Mouse (Mus musculus) lung, postnatal 0 days (tissue): Measurements from ENCODE around the gene Trappc10. TPM values are rescaled to one million over a fixed set of nuclear protein-coding genes. Genes with fewer than 3 reads are reported as not detected.

ENCODE experiments used
- ATAC-seq: fragments of 200-750 bp; cut with Nextera tagmentation; 2 replicates; pipeline ENCODE4 v1.8.0; 2017; ENCODE audit warnings: moderate library complexity
- DNase-seq: peaks from one replicate; pipeline ENCODE4 v3.0.0-alpha.2; 2016; ENCODE audit warnings: low spot score
- H3K27ac ChIP-seq: fragments of 300-500 bp; sonication (generic); 2 replicates; pipeline ENCODE4 v1.5.1; 2014; ENCODE audit warnings: antibody characterized with exemption, mild to moderate bottlenecking, low read length, mixed read lengths
- H3K27me3 ChIP-seq: fragments of 300-500 bp; sonication (generic); replicated peaks from 2 replicates; pipeline ENCODE4 v1.6.1; 2014; ENCODE audit warnings: low read length, mixed read lengths; ENCODE audit not compliant: insufficient read depth
- H3K36me3 ChIP-seq: fragments of 300-500 bp; sonication (generic); 2 replicates; pipeline ENCODE4 v1.6.1; 2014; ENCODE audit warnings: low read length, mixed read lengths; ENCODE audit not compliant: insufficient read depth
- H3K4me1 ChIP-seq: fragments of 300-500 bp; sonication (generic); 2 replicates; pipeline ENCODE4 v1.6.1; 2014; ENCODE audit warnings: antibody characterized with exemption, low read depth, low read length, mixed read lengths; ENCODE audit not compliant: insufficient read depth
- H3K4me2 ChIP-seq: fragments of 300-500 bp; sonication (generic); replicated peaks from 2 replicates; pipeline ENCODE4 v1.6.1; 2014; ENCODE audit warnings: low read depth, mild to moderate bottlenecking, low read length, moderate library complexity, mixed read lengths
- H3K4me3 ChIP-seq: fragments of 300-500 bp; sonication (generic); 2 replicates; pipeline ENCODE4 v1.5.1; 2014; ENCODE audit warnings: low read depth, low read length
- H3K9ac ChIP-seq: fragments of 300-500 bp; sonication (generic); replicated peaks from 2 replicates; pipeline ENCODE4 v1.6.1; 2014; ENCODE audit warnings: low read depth, mild to moderate bottlenecking
- H3K9me3 ChIP-seq: fragments of 300-500 bp; sonication (generic); 2 replicates; pipeline ENCODE4 v1.6.1; 2016; ENCODE audit warnings: low read length, mixed read lengths
- CTCF ChIP-seq: IDR thresholded peaks from 2 replicates; pipeline ENCODE4 v1.5.1; 2016; ENCODE audit warnings: antibody characterized with exemption, mild to moderate bottlenecking
- EP300 ChIP-seq: IDR thresholded peaks from 2 replicates; pipeline ENCODE4 v1.6.1; 2016; ENCODE audit warnings: antibody characterized with exemption, mild to moderate bottlenecking, control low read depth
- WGBS: fragments of 180-500 bp; shearing (Covaris S2); extraction: QIAGEN DNeasy Blood & Tissue Kit; methylation state at CpG from one replicate; pipeline ENCODE4 v1.1.7; 2014; 5-methylcytosine and 5-hydroxymethylcytosine counted together
- polyA plus RNA-seq: library from polyadenylated mRNA; unstranded; fragments of >200 nt; fragmentation: Nextera tagmentation; extraction: Ambion mirVana; gene quantifications from 2 replicates; pipeline ENCODE4 v1.2.1, GENCODE M21; 2015

Gene Trappc10
- polyA plus RNA-seq, 1 experiment from 2014 or later: 19.2 TPM

GRCm38 (mm10) chr10:78170445-78170844 is 74.0 kb downstream of the Trappc10 start:
- 68% methylated on average over 2 of the region's 2 CpGs for WGBS
- H3K4me3 ChIP-seq: no peak overlapping the region

GRCm38 (mm10) chr10:78169281-78170042 is 75.0 kb downstream of the Trappc10 start, which contains the start of gene D10Jhu81e:
TSS of gene D10Jhu81e (minus strand) at chr10:78169782.
- ATAC-seq (peak; percentile 99), DNase-seq (peak; percentile 99)
- Histone ChIP-seq H3K4me3 (peak within 1 kb of the TSS; percentile 61), H3K27me3 (no peaks in the 10 kb centered on the region), H3K9me3 (no peaks in the 10 kb centered on the region), H3K36me3 (peaks cover 18% of the 10 kb centered on the region; the same call in 1 of the 2 replicates), H3K9ac (peak within 1 kb of the TSS; percentile 50), H3K4me1 (peaks cover 8% of the 10 kb centered on the region; the same call in 1 of the 2 replicates), H3K27ac (peak within 1 kb of the TSS; percentile 58), H3K4me2 (peak within 1 kb of the TSS; percentile 78)
- under 1% methylated on average over 50 of the region's 50 CpGs for WGBS
- no peak for TF ChIP-seq EP300
- TF ChIP-seq CTCF: peak; percentile 30

More at GRCm38 (mm10) chr10:78170445-78170844, 74.0 kb downstream of the Trappc10 start:
- peaks cover 8% of the 10 kb centered on the region; the same call in 1 of the 2 replicates for H3K4me1 ChIP-seq
- no peaks in the 10 kb centered on the region for H3K9me3 ChIP-seq
- 0 out of 2 replicates have a peak overlapping the region, but pooled peaks have one; percentile 55 for H3K27ac ChIP-seq
- TF ChIP-seq EP300 (no peak), CTCF (no peak)
- H3K4me2 ChIP-seq: no peak overlapping the region
- no peak overlapping the region for H3K9ac ChIP-seq
- ATAC-seq (no peak), DNase-seq (no peak)
- no peaks in the 10 kb centered on the region for H3K27me3 ChIP-seq
- peaks cover 9% of the 10 kb centered on the region; the same call in 1 of the 2 replicates for H3K36me3 ChIP-seq

- Histone ChIP-seq H3K9me3 (no peaks in the 10 kb centered on the region), H3K4me1 (peaks cover 8% of the 10 kb centered on the region; the same call in 1 of the 2 replicates), H3K27ac (0 out of 2 replicates have a peak overlapping the region, but pooled peaks have one; percentile 58), H3K36me3 (0 out of 2 replicates have a peak, but pooled peaks cover 20% of the 10 kb centered on the region), H3K4me3 (peak overlapping the region; percentile 61), H3K27me3 (no peaks in the 10 kb centered on the region), H3K4me2 (peak overlapping the region; percentile 78), H3K9ac (peak overlapping the region; percentile 50)
- no peak for ATAC-seq
- DNase-seq: no peak
- 82% methylated on average over 11 of the region's 11 CpGs for WGBS
- no peak for TF ChIP-seq EP300
- TF ChIP-seq CTCF: no peak
These were observed 75.6 kb downstream of the Trappc10 start for GRCm38 (mm10) chr10:78168792-78169191.

GRCm38 (mm10) chr10:78167775-78168174 is 76.7 kb downstream of the Trappc10 start:
- Histone ChIP-seq H3K4me3 (no peak overlapping the region), H3K27ac (no peak overlapping the region), H3K36me3 (0 out of 2 replicates have a peak, but pooled peaks cover 14% of the 10 kb centered on the region), H3K9me3 (no peaks in the 10 kb centered on the region), H3K9ac (no peak overlapping the region), H3K27me3 (no peaks in the 10 kb centered on the region), H3K4me2 (no peak overlapping the region), H3K4me1 (peaks cover 8% of the 10 kb centered on the region; the same call in 1 of the 2 replicates)
- ATAC-seq: no peak
- no peak for TF ChIP-seq CTCF
- no peak for TF ChIP-seq EP300
- DNase-seq: no peak

- H3K4me1 ChIP-seq: peaks cover 8% of the 10 kb centered on the region; the same call in 1 of the 2 replicates
- 93% methylated on average over 7 of the region's 7 CpGs for WGBS
- no peak for DNase-seq
- H3K9ac ChIP-seq: no peak overlapping the region
- no peak overlapping the region for H3K27ac ChIP-seq
- TF ChIP-seq CTCF: no peak
- TF ChIP-seq EP300: no peak
- no peak overlapping the region for H3K4me2 ChIP-seq
- H3K36me3 ChIP-seq: 0 out of 2 replicates have a peak, but pooled peaks cover 14% of the 10 kb centered on the region
- no peaks in the 10 kb centered on the region for H3K9me3 ChIP-seq
- no peaks in the 10 kb centered on the region for H3K27me3 ChIP-seq
- ATAC-seq: no peak
- no peak overlapping the region for H3K4me3 ChIP-seq
These were observed 77.1 kb downstream of the Trappc10 start for GRCm38 (mm10) chr10:78167333-78167732.

- H3K9me3 ChIP-seq: no peaks in the 10 kb centered on the region
- no peak overlapping the region for H3K9ac ChIP-seq
- H3K4me3 ChIP-seq: no peak overlapping the region
- TF ChIP-seq EP300: no peak
- no peak for TF ChIP-seq CTCF
- ATAC-seq (no peak), DNase-seq (no peak)
- WGBS: 89% methylated on average over 21 of the region's 21 CpGs
- H3K27ac ChIP-seq: no peak overlapping the region
- H3K4me1 ChIP-seq: peaks cover 8% of the 10 kb centered on the region; the same call in 1 of the 2 replicates
- H3K36me3 ChIP-seq: 0 out of 2 replicates have a peak, but pooled peaks cover 14% of the 10 kb centered on the region
- no peak overlapping the region for H3K4me2 ChIP-seq
- no peaks in the 10 kb centered on the region for H3K27me3 ChIP-seq
These were observed 79.0 kb downstream of the Trappc10 start for GRCm38 (mm10) chr10:78165256-78166005.
